Mouse (Mus musculus): Measurements from ENCODE around the gene Tasp1.
"Not testable (repeated sequence)": the region's sequence is repeated elsewhere in the genome, so short reads cannot be mapped to it uniquely, and the experiment has no call there.

The Tasp1 gene

GRCm38 (mm10) chr2:139878052-139878621 is 188.5 kb downstream of the Tasp1 start:
- no peak for DNase-seq

GRCm38 (mm10) chr2:139875876-139876275 is 190.7 kb downstream of the Tasp1 start:
- no peak for DNase-seq

GRCm38 (mm10) chr2:139874173-139874572 is 192.4 kb downstream of the Tasp1 start:
- no peak for DNase-seq

- no peak for DNase-seq
Observed at GRCm38 (mm10) chr2:139873762-139874161, 192.8 kb downstream of the Tasp1 start.

GRCm38 (mm10) chr2:139869071-139869470 is 197.5 kb downstream of the Tasp1 start:
- DNase-seq = not testable (repeated sequence)

GRCm38 (mm10) chr2:139863396-139863795 is 203.2 kb downstream of the Tasp1 start:
- DNase-seq = not testable (repeated sequence)

- DNase-seq = no peak
Observed at GRCm38 (mm10) chr2:139860133-139860494, 206.5 kb downstream of the Tasp1 start.

GRCm38 (mm10) chr2:139859424-139860132 is 207.0 kb downstream of the Tasp1 start:
- DNase-seq = no peak

GRCm38 (mm10) chr2:139849621-139850020 is 217.0 kb downstream of the Tasp1 start:
- no peak for DNase-seq

- DNase-seq = no peak
Observed at GRCm38 (mm10) chr2:139841359-139841758, 225.2 kb downstream of the Tasp1 start.

GRCm38 (mm10) chr2:139840941-139841340 is 225.7 kb downstream of the Tasp1 start:
- DNase-seq = no peak

GRCm38 (mm10) chr2:139821589-139822378 is 244.8 kb downstream of the Tasp1 start:
- no peak for DNase-seq

GRCm38 (mm10) chr2:139817275-139817674 is 249.3 kb downstream of the Tasp1 start:
- no peak for DNase-seq

GRCm38 (mm10) chr2:139807887-139808286 is 258.7 kb downstream of the Tasp1 start:
- DNase-seq = no peak

GRCm38 (mm10) chr2:139804041-139804440 is 262.6 kb downstream of the Tasp1 start:
- DNase-seq = no peak

- DNase-seq = no peak
Observed at GRCm38 (mm10) chr2:139792345-139793120, 274.1 kb downstream of the Tasp1 start.

- no peak for DNase-seq
Observed at GRCm38 (mm10) chr2:139788658-139789057, 277.9 kb downstream of the Tasp1 start.

GRCm38 (mm10) chr2:139784946-139785345 is 281.7 kb downstream of the Tasp1 start:
- no peak for DNase-seq

- DNase-seq = no peak
Observed at GRCm38 (mm10) chr2:139784465-139784864, 282.1 kb downstream of the Tasp1 start.
